Mouse (Mus musculus) left cerebral cortex, postnatal 36 days (tissue): ENCODE measurements around the gene Ly6g6f. TPM values are rescaled to one million over a fixed set of nuclear protein-coding genes. Genes with fewer than 3 reads are reported as not detected.

Source experiments
- DNase-seq, 2 experiments: peaks; one replicate each; pipeline ENCODE4 v3.0.0; 2021 to 2022; ENCODE audit warnings: low spot score in 2 of 2, mixed read lengths in 1 of 2
- intact Hi-C: fragments of 180-260 bp; cut with DNase I; formaldehyde crosslinking; loops from one replicate; pipeline ENCODE4 v1.15.1; 2025
- total RNA-seq, 2 experiments: library from RNA; stranded (reverse); gene quantifications; 2 replicates each; pipeline ENCODE4 v1.2.3; 2021

Gene Ly6g6f
- total RNA-seq, 2 experiments from 2014 or later, result not detected

DNA sequence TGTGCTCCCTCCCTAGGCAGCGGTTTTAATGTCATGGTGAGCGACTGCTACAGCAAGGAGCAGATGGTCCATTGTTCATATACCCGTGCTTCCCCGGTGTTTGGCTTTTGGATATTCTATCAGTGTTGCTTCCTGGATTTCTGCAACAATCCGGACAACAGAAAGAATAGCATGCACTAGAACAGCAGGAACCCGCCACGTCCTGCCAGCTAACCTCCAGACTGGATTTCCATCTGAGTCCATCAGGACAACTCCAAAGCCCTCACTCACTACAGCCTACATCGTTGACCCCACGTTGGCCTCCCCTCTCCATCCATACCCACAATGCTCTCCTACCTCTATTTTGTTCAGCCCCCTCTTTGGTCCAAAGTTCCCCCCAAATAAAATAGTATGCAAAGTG lies 26.4 kb upstream of the Ly6g6f start:
- intact Hi-C loops, result no loop called here
- no peak for DNase-seq

DNA sequence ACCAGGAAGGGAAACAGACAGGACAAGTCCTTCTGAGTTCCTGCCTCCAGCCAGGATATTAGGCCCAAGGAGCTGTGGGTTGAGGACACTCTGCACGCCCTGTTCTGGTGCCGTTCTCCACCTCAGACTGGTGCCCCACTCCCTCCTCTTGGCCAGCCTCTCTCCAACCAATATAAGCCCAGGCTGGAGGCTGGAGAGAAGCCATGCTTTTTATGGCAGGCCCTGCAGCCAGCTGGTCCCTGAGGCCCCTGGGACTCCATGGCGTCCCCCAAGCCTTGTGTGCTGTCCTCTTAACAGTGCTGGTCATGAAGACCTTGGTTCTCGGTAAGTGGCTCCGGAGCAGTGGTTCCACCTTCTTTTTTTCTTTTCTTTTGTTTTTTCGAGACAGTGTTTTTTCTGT lies 22.7 kb upstream of the Ly6g6f start, which contains the start of gene Ly6g5c:
TSS of gene Ly6g5c (plus strand) at position 183 of the 400 bp plus-strand sequence.
- DNase-seq, result no peak

DNA sequence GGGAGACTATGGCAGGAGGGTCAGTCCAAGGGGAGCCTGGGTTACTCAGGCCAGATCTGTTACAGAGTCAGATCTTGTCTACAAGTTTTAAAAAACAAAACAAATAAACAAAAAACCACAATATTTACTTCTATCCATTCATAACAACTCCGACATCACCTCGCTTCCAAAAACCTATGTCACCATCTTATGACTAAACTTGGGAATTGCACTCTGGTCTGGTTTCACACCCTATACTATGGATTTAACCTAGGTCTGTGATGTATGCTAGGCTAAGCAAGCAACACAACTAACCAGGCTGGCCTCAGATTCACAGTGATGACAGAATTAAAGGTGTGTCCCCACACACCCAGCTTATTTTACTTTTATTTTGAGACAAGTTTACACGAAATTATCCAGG lies 21.1 kb upstream of the Ly6g6f start:
- no peak for DNase-seq
- intact Hi-C loops, result loop anchor here (1.0 kb wide), 1 partner anchor 85 kb away; no protein-coding TSS in a partner anchor

More for the DNA sequence above, 22.7 kb upstream of the Ly6g6f start, which contains the start of gene Ly6g5c:
- intact Hi-C loops, result no loop called here

DNA sequence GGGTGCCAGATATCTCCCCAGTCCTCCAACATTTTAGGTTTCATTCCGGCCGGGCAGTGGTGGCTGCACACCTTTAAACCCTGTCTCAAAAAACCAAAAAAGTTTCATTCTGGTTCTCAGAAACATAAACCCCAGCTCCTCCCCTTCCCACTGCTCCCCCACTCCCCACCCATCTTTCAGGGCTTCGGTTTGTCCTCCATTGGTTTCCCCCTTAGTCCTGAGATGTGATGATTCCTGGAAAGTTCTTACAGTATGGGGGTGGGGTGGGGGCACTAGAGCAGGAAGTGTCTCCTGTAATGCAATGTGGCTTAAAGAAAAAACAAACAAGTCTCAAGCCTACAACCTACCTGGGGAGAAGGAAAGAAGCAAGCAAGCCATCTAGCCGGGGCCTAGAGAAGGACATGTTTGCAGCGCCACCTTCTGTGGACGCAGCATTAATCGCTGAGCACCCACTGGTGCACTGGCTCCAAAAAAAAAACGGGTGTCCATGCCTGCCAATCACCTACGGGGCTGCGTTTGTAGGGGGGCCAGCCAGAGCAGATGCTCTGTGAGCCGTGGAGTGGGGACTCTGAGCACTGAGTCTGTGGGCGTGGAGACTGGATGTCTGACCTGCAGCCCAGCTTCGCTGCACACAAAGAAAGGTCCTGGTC lies 20.5 kb upstream of the Ly6g6f start:
- intact Hi-C loops, result loop anchor here (1.0 kb wide), 1 partner anchor 85 kb away; no protein-coding TSS in a partner anchor
- no peak for DNase-seq

DNA sequence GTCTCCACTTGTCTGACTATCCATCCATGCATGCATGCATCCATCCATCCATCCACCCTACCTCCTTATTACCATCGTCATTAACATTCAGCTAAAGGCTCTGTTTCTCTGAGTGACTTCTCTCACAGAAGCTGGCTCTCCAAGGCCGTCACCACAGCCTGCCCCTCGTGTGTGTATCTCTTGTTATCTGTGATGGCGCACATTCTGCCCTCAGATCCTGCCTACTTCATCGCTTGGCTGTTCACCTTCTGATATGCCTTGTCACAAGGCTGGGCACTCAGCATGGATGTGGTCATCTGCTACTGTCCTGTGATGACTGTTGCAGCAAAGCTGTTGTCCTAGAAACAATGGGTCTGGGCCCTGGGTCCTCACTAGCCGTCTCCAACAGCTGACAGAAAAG lies 19.3 kb upstream of the Ly6g6f start:
- DNase-seq, result no peak
- intact Hi-C loops, result no loop called here

DNA sequence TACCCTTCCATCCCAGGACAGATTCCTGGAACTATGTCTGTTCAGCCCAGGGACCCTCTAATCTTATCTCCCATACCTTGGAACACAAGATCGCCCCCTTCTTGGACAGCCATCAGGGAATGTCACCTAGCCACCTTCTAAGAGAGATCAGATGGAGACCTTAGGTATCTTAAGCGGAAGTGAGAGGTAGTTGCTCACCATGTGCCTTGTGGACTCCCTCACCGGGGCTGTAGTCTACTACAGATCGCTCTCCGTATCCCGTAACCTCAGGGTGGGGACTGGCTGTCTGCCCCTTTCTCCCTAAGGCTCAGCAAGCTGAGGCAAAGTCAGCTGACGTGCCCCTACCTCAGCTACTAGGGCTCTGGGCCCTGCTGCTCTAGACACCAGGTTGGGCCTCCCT lies 18.7 kb upstream of the Ly6g6f start:
- no peak for DNase-seq
- intact Hi-C loops, result no loop called here

DNA sequence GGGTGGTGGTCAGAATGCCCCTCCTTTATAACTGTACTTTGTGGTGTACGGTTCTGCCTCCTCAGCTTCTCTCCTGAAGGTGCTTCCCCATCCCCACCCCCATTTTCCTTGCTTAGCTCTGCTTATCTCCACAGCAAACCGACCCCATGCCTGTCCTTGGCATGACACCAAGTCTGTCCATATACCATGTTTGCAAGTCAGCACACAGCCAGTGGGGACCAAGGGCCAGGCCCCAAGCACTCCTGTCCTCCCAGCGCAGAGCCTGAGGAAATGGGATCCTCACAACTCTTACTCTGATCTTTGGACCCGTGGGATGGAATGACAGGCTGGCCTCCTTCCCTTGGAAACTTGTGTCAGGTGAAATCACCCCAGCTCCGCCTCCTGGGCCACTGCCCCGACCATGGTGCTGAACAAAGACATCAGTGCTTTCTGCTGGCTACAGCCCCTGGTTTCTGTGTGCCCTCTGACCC lies 17.8 kb upstream of the Ly6g6f start:
- intact Hi-C loops, result no loop called here
- no peak for DNase-seq

DNA sequence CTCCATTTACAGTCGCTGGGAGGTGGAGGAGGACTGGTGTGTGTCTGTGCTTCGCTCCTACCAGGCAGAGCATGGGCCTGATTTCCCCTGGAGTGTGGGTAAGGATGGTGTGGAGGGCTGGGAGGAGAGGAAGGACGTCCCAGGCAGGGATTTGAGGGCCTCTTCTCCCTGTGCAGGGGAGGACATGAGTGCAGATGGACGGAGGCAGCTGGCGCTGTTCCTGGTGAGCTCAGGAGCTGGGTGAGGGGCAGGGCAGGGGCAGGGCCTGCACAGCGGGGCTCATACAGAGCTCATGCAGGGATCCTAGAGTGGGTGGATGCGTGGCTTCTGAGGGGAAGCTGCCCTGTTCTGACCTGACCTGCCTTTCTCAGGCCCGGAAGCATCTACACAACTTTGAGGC lies 16.9 kb upstream of the Ly6g6f start:
- DNase-seq, result no peak
- intact Hi-C loops, result no loop called here

DNA sequence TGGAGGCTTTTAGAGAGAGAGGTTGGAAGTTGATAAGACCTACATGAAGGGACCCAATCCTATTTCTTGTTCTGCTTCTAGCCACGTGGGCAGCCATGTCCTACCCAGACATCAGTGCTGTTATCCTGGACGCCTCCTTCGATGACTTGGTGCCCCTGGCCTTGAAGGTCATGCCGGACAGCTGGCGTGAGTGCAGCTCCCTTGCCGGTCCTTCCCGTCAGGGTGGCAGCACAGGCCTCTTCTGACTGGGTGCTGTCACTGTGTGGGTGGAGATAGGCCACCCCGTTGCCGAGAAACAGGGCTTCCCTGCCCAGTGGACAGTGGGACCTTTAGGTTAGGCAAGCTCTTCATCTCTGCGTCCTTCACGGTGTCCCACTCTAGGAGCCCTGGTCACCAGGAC lies 15.8 kb upstream of the Ly6g6f start:
- intact Hi-C loops, result no loop called here
- DNase-seq, result no peak

DNA sequence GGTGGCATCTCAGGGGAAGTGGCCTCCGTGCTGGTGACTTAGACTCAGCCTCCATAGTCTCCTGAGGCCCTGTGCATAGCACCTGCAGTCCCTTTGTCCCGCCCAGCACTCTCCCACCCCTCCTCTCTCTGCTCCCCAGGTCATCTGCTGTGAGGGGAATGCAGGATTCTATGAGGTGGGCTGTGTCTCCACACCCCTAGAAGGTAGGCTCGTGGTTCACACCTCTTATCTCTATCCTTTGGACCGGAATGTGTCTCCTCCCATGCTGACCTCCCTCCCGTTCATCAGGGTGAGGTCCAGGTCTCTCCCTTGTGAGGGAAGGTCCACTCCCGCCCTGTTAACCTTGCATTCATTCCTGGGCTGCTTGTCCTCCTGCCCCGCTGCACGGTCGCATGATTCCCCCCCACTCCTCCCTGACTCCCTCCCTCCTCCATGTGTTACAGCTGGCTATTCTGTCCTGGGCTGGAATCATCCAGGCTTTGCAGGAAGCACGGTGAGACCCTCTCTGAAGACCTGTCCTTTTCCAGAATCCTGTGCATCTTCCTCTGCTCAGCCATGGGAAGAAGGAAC lies 14.9 kb upstream of the Ly6g6f start:
- intact Hi-C loops, result no loop called here
- no peak for DNase-seq

DNA sequence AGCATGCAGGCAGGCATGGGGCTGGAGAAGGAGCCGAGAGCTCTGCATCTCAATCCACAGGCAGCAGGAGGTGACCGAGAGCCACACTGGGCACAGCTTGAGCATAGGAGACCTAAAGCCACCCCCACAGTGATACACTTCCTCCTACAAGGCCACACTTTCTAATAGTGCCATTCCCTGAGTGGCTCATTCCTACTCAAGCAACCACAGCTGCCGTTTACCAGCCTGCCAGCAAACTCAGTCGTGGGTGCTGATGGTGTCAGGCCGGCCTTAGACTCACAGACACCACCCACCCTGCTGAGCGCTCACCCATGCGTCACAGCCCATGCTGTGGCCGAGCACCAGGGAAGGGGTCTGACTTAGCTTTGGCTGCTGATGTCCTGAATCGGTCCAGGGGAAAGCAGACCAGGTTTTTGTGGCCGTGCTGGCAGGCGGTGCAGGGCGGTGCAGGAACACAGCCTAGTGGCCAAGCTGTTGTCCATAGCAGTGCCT lies 11.8 kb upstream of the Ly6g6f start:
- intact Hi-C loops, result no loop called here
- peak; percentile 59 to 60 for DNase-seq

DNA sequence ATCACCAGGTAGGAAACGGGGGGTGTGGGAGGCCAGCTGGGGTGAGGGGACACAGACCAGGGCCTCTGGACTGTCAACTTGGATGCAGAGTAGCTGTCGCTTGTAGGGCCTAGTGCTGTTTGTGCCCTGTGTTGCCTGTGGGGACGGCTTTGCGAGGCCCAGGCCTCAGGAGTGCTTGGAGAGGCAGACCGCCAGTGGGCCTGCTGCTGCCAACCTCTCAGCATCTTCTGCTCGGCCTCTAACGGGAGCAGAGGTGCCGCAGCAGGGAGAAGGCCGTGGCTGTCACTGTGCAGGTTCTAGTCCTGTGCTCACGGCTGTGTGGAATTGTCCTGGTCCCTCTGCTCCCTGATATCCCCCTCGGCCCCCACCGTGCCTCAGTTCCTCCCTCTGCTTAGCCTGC lies 11.2 kb upstream of the Ly6g6f start:
- no peak for DNase-seq
- intact Hi-C loops, result no loop called here

DNA sequence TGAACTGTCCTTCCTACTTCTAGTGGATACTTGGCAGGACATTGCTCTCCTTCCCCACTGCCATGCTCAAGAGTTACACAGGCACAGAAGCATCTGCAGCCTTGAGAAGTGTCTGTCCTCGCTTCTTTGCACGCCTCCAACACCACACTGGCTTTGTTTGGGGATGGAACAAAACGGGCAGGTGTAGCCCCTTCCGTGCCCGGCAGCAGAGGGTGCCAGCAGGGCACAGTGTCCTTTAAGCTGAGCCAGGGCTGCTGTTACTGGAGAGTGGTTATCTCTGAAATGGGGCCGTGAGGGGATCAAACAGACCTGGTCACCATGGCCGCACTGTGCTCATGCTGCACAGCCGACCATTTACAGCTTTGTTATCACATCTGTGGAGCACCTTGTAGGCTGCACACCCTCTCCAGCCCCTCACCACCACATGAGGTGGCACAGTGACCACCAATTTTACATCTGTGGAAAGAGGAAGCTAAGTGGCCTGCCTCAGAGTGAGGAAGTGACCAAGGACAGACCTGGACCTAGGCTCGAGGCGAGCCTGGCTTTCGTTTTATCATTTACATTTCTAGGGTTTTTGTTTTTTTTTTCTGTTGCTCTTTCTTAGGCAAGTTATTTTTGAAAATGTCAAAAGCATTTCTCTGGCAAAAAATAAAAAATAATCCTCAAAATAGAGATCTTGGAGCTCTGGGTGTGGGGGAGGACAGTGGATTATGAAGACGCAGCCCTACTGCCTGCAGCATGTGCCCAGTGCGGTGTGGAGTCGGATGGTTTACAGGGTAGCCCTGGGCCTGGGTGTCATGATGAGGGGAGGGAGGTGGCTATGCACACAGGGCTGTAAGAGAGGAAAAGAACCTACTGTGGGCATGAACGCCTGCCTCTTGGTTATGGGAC lies 9.3 kb upstream of the Ly6g6f start:
- intact Hi-C loops, result no loop called here

DNA sequence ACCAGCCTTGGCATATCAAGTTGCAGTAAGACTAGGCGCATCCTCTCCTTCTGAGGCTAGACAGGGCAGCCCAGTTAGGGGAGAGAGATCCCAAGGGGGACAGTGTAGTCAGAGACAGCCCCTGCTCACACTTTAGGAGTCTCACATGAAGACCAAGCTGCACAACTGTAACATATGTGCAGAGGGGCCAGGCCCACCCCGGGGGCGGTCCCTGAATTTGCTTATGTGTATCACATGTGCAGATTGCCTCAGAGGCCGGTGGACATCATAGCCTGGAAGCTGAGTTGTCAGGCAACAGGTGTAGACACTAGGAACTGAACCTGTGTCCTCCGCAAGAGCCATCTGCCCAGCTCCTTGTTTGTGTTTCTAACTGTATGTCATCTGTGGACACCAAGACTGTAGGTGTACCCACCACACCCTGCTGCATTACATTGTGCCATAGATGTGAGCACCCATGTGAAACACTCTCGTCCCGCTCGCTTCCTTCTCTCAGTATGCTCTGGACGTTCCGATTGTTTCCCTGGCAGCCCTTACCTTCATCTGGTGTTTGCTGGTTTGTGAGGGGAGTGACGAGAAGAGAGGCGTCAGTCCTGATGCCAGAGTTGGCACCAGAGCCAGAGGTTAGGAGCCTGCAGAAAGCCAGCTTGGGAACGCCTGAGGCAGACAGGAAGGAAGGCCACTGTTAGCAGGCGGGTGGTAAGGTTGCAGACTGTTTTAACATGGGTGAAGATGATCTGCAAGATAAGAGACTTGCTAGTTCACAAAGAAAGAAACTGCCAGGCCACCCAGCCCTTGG lies 7.2 kb upstream of the Ly6g6f start:
- intact Hi-C loops, result no loop called here
- DNase-seq, result no peak

More for the DNA sequence above, 9.3 kb upstream of the Ly6g6f start:
- no peak for DNase-seq

DNA sequence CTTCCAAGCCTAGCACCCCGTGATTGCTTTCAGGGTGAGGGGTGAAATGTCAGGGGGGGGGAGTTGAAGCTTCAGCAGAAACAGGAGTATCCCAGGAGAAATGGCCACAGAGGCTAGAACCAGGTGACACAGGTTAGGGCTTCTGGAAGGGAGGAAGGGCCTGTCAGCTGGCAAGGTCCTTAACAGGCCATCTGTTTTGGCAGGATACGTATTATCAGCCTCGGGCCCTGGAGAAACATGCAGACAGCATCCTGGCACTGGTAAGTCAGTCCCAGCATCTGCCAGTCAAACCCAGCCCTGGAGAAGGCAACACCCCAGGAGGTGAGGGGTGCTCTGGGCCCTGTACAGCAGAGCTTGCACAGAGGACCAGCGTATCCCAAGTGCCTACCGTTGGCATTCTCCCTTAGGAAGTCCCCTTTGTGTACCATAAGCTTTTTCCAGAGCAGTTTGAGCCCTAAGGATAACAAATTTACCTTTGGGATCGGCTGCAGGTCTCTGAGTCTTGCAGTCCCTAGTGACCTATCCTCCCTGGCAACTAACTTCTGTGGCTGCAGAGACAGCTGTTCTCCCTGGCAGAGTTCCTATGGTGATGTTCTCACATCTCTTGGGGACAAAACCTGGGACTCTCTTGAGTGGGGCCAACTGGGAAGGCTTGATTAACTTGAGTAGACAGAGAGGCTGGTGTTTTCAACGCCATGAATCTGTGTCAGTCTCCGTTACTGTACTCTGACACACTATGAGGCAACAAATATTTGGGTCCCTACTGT lies 4.9 kb upstream of the Ly6g6f start:
- intact Hi-C loops, result no loop called here
- no peak for DNase-seq

DNA sequence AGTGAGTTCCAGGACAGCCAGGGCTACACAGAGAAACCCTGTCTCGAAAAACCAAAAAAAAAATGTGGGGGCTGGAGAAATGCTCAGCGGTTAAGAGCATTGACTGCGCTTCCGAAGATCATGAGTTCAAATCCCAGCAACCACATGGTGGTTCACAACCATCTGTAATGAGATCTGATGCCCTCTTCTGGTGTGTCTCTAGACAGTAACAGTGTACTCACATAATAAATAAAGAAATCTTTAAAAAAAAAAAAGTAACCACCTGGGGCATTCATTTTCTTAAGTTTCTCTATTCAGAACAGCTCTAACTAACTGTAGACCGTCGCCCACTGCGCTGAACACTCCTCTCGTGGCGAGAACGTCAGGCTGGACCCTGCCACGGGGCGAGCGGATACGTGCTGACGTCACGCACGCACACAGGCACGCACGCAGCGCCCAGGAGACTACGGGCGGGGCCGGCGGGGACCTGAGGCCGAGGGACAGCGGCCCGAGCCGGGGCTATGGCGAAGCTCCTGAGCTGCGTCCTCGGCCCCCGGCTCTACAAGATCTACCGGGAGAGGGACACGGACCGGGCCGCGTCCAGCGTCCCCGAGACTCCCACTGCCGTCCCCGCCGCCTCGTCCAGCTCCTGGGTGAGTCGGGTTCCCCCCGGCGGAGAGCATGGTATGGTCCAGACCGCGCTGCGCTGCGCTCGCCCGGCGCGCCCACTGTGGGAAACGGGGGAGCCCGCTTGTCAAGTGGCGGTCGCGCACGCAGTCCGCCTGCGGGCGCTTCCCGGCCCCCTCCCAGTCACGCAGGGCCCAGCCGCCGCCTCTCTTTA lies 3.6 kb upstream of the Ly6g6f start, which contains the start of gene Abhd16a:
TSS of gene Abhd16a (plus strand) at position 439 of the 820 bp plus-strand sequence.
- peak; percentile 96 for DNase-seq
- intact Hi-C loops, result no loop called here

DNA sequence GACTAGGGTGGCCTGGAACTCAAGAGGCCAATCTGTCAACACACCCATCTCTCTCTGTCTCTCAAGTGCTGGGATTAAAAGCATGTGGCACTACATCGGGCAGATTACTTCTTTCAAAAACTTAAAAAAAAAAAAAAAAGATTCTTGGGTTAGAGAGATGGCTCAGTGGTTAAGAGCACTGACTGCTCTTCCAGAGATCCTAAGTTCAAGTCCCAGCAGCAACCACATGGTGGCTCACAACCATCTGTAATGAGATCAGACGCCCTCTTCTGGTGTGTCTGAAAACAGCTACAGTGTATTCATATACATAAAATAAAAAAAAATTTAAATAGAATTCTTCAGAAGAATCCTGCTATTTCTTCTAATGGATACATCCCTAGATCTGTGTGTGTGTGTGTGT lies 2.7 kb upstream of the Ly6g6f start:
- no peak for DNase-seq
- intact Hi-C loops, result no loop called here

DNA sequence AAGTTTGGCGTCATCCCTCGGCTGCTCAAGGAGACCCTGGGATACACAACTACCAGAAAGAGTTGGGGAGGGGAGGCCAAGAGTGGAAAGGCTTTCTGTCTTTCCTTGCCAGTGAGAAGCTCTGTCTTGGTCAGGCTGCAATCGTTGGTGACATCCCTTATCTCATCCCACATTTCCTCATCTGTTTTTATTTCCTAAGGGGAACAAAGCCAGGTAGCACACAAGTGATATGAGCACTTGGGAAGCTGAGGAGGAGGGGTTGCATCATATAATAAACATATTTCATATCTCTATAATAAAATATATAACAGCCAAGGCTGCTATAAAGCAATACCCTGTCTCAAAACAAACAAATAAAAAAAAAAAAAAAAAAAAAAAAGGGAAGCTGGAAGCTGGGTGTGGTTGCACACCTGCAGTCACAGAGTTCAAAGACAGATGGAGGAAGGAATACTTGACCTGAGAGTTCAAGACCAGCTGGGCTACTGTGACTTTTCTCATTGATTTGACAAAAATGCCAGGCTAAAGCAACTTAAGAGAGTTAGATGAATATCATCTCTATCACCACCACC lies 1.4 kb downstream of the Ly6g6f start:
- no peak for DNase-seq
- intact Hi-C loops, result no loop called here
